Mouse (Mus musculus): ENCODE measurements around the gene Gart.

DNA sequence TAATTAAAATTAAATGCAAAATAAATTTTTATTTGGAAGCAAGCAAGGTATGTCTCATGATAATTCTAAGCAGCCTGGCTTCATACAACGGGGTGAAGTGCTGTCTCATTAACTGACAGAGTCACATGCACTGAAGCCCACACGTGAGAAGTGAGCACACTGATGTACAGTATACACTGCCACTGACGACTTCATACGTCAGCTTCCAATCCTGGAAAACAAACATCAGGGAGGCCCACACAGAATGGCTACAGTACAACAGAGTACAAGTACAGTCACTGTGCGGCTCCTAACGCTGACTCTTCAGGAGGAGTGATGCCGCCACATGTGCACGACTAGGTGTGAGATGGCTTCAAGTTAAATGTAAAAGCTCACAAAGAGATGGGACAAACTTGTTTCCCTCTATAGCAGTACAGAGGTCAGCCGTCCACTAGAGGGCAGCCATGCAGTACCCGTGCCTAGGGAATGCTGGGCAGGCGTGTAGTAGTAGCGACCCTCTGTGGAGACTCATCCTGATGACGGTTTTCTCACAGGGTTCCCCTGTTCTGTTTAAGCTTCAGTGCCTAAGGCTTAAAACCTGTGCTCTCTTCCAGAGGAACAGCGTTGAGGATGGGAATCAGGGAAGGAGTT is 47.8 kb upstream of the Gart start:
- no peak for TF ChIP-seq GATA1 (IDR thresholded peaks at IDR 0.05; ENCODE audit: borderline replicate concordance, low read length)
- TF ChIP-seq FLI1 (IDR thresholded peaks at IDR 0.05; ENCODE audit: low read length), result no peak
